Mouse (Mus musculus) G1E (cell line): ENCODE data around the gene Klf12.

Experiments used
- CTCF ChIP-seq: IDR thresholded peaks from 2 replicates; pipeline ENCODE4 v1.5.1; 2012; ENCODE audit warnings: low read depth, low read length, inconsistent platforms, mixed read lengths
- GATA1 ChIP-seq: IDR thresholded peaks from 2 replicates; pipeline ENCODE4 v1.6.1; 2012; ENCODE audit warnings: borderline replicate concordance, low read length, inconsistent platforms, mixed read lengths
- GATA2 ChIP-seq: IDR thresholded peaks from 2 replicates; pipeline ENCODE4 v1.6.1; 2012; ENCODE audit warnings: low read depth, low read length, inconsistent platforms, borderline replicate concordance
- POLR2AphosphoS5 ChIP-seq: IDR thresholded peaks from 2 replicates; pipeline ENCODE4 v1.6.1; 2012; ENCODE audit warnings: low read depth, low read length, inconsistent platforms; ENCODE audit not compliant: insufficient replicate concordance

DNA sequence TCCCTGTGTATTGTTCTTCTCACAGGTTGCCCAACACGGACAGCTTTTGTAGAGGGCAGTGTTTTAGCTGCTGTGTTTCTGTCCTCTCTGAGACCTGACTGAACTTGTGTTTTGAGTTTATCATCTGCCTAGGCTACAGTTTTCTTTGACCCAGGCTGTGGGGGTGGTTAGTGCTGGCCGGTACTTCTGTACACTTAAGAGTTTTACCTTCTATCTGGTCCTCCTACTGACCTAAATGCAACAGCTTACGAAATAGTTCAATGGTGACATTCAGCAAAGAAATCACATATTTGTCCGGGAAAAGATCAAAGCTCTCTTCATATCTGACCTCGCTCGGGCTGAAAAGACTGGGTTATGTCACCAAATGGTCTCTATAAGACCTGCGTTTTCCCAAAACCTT, 39.8 kb upstream of the Klf12 start:
- TF ChIP-seq CTCF = no peak
- TF ChIP-seq GATA1 = no peak
- no peak for TF ChIP-seq POLR2AphosphoS5
- TF ChIP-seq GATA2 = no peak
